Mouse (Mus musculus) layer of hippocampus, adult 6 months (tissue): ENCODE data around the gene Cd209f. TPM values are rescaled to one million over a fixed set of nuclear protein-coding genes. Genes with fewer than 3 reads are reported as not detected.

Experiments used
- long read RNA-seq, 2 experiments: library from polyadenylated mRNA; unstranded; transcript quantifications; one replicate each; pipeline ENCODE4 v2.0.0; 2019 to 2020
- polyA plus RNA-seq: library from polyadenylated mRNA; unstranded; fragments of <200 nt; fragmentation: Nextera tagmentation; gene quantifications from 2 replicates; pipeline ENCODE4 v1.2.3, GENCODE M21; 2021

Gene Cd209f
- 1.2 and 2.2 TPM in 2 replicates for polyA plus RNA-seq
- long read RNA-seq, experiment 1, partial matches to known transcripts, result 2 of 3 reads
- long read RNA-seq, experiment 1, other reads (novel, unspliced or antisense), result 1 of 3 reads
- long read RNA-seq, experiment 2, partial matches to known transcripts, result 0 of 2 reads
- long read RNA-seq, experiment 2, other reads (novel, unspliced or antisense), result 1 of 2 reads

GRCm38 (mm10) chr8:4105735-4106134 lies at the start of gene Cd209f:
Gene Cd209f (minus strand): TSS chr8:4105835.

GRCm38 (mm10) chr8:4133798-4134197 lies 28.2 kb upstream of the Cd209f start, which contains the start of gene Cd209g:
Gene Cd209g (plus strand): TSS chr8:4134098.

Other genes starting within 250 kb of the Cd209f start
- gene Cd209d, start 227.3 kb downstream of the Cd209f start, polyA plus RNA-seq, result not detected in 2 replicates
- 0.26 and 0.70 TPM in 2 replicates for gene Cd209b, start 179.0 kb downstream of the Cd209f start, polyA plus RNA-seq
- not detected in 2 replicates for gene Cd209c, start 151.1 kb downstream of the Cd209f start, polyA plus RNA-seq
- 0.28 and 0.43 TPM in 2 replicates for gene Cd209g, start 28.3 kb upstream of the Cd209f start, polyA plus RNA-seq
- gene Evi5l, start 60.7 kb upstream of the Cd209f start, polyA plus RNA-seq, result 19.8 and 23.8 TPM in 2 replicates
- gene Prr36, start 111.6 kb upstream of the Cd209f start, polyA plus RNA-seq, result 18.3 and 30.0 TPM in 2 replicates
- not detected in 2 replicates for gene Lrrc8e, start 121.0 kb upstream of the Cd209f start, polyA plus RNA-seq
- 12.9 and 16.1 TPM in 2 replicates for gene Map2k7, start 132.9 kb upstream of the Cd209f start, polyA plus RNA-seq
- gene Gm49320, start 133.0 kb upstream of the Cd209f start, polyA plus RNA-seq, result 0.08 TPM in 1 of 2 replicates, not detected in the other
- 0.21 and 0.40 TPM in 2 replicates for gene Tgfbr3l, start 142.4 kb upstream of the Cd209f start, polyA plus RNA-seq
- 31.8 and 34.8 TPM in 2 replicates for gene Snapc2, start 147.2 kb upstream of the Cd209f start, polyA plus RNA-seq
- 735 and 876 TPM in 2 replicates for gene Ctxn1, start 153.4 kb upstream of the Cd209f start, polyA plus RNA-seq
- gene Timm44, start 170.1 kb upstream of the Cd209f start, polyA plus RNA-seq, result 22.1 and 27.5 TPM in 2 replicates
- gene Ccl25, start 219.4 kb upstream of the Cd209f start, polyA plus RNA-seq, result 19.5 and 23.5 TPM in 2 replicates
- gene Elavl1, start 219.6 kb upstream of the Cd209f start, polyA plus RNA-seq, result 69.8 and 88.2 TPM in 2 replicates